Mouse (Mus musculus) E14TG2a.4 (cell line): ENCODE data around the gene Grm5.

ENCODE experiments used
- CTCF ChIP-seq: conservative IDR thresholded peaks from 2 replicates; pipeline ENCODE4 v1.5.1; 2014; ENCODE audit warnings: low read length
- NANOG ChIP-seq: IDR thresholded peaks from 2 replicates; pipeline ENCODE4 v1.6.1; 2014; ENCODE audit warnings: borderline replicate concordance, low read length, mixed read lengths

DNA sequence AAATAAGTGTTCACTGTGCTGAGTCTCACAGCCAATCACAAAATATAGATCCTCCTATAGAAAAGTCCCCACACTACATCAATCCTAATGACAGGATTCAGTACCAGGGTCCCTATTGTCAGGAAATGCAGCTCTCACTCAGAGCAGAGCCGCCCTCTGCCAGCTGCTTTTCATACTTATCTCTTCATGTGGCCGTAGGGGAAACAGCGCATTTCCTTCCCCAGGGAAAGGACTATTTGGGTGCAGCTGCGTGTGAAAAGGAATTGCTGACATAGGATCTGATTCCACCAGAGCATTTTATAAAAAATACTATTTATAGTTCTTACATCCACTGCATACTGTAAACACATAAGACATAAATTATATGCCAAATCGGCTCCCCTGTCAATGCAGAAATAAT lies 354.3 kb downstream of the Grm5 start:
- no peak for TF ChIP-seq CTCF
- no peak for TF ChIP-seq NANOG
